Mouse (Mus musculus) 3134 (cell line): ENCODE measurements around the gene Sh3bgrl.
A peak's percentile ranks its signal among the peaks of the same experiment; 100 is the strongest.

Source experiments
- DNase-seq: peaks from one replicate; pipeline ENCODE4 v3.0.0-alpha.2; 2011; ENCODE audit warnings: low spot score; ENCODE audit not compliant: insufficient read length; ENCODE audit errors: extremely low read depth

The Sh3bgrl gene

GRCm38 (mm10) chrX:109131834-109132233, 36.7 kb downstream of the Sh3bgrl start:
- DNase-seq = no peak

DNA sequence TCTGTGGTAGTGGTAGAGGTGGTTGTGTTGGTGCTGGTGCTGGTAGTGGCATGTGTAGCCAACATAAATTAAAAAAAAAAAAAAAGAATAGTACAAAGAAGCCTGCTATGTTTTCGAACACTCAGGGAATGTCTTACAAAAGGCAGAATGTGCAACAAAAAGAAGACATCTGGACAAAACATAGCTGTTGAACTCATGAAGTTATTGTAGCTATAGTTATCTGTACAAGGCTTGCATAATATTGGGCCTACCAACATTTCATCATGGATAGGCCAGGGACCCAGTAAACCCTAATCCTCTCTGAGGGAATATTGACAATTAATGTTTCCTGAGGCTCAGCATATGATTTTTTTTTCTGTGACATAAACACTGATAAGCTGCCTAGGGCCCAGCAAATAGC, 37.3 kb downstream of the Sh3bgrl start:
- DNase-seq = no peak

- no peak for DNase-seq
Observed at GRCm38 (mm10) chrX:109133500-109133899, 38.3 kb downstream of the Sh3bgrl start.

DNA sequence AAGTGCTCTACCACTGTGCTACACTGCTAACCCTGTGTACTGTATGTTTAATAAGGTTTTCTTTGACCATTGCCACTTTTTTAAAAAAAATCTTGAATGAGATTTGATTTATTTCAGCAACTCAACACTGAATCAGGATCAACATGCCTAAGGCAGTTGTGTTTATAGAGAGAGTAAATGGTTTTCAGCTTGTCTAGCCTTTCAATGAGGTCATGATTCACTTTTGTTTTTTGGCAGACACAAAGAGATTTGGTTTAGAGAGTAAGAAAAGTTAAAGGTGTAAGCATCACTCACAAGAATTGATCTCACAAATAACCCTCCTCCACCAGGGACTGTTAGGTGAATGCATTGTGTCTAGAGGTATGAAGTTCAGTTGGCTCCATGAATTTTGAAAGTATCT, 41.1 kb downstream of the Sh3bgrl start:
- no peak for DNase-seq

DNA sequence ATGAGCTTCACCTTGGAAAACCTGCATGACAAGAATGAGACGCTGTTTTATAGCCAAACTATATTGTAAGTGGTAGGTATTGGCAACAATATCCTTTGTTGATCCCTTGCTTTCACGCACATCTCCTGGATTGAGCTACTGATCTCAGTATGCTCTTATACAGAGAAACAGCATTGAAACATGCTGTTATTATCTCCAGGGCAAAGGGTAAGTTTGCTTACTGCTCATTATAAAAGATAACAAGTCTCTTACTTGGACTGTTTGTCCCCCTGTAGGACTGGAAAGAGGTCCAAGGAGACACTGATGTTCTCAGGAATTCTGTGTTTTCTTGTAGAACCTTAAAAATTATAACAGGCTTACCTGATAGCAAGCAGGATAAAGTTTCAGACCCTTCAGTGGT, 41.7 kb downstream of the Sh3bgrl start:
- DNase-seq = no peak

DNA sequence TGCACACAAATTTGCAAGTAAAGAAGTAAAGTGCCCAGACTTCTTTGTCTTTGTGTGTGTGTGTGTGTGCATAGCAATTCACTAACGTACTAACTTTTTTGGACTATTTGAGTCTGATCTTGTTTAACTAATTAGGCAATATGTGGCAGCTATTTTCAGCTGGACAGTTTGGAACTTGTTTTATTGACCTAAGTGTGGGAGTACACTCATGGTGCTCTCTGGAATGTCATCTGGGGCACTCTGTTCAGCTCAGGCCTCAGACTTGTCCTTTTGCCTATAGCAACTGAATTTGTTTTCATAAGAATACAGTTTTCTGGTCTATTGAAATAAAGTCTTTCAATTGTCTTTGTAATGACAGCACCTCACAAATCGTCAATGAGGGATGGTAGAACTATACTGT, 42.1 kb downstream of the Sh3bgrl start:
- no peak for DNase-seq

DNA sequence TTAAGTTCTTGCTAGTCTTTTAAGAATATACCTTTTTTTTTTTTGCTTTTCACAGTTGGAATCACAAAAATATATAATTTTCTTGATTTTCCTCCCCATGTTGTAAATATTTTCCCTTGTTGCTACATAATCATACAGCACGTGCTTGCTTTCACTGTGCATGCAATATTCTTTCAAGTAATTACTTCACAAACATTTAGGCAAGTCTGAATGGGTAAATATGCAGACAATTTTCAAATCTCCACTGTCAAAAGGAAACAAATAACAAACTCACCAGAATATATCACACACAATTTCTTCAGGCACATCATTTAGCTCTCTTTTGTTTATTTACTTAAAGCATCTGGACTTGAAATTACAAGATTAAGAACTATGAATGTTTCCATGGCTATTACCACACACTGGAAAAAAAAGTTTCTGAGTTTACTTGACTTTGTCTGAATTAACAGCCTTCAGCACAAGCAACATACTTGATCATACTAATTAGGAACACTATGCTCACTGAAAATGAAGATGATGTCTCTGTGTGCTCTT, 46.2 kb downstream of the Sh3bgrl start:
- DNase-seq = no peak

DNA sequence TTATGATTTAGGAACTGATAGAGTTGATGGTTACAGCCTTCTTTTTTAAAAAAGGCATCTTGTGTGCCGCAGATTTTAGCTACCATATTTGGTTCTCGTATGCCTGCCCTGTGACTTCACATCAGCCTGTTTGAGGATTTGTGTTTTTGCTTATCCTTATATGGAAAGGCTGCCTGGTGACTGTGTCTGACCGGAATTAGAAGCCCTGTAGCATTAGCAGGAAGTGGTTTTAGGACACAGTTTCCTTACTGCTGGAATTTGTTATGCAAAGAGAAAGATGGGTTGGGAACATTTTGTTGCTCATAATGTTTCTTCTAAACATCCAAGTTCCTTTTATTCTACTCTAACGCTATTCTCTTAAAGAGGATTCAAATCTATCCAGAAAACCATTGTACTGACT, 47.1 kb downstream of the Sh3bgrl start:
- peak; percentile 44 for DNase-seq

DNA sequence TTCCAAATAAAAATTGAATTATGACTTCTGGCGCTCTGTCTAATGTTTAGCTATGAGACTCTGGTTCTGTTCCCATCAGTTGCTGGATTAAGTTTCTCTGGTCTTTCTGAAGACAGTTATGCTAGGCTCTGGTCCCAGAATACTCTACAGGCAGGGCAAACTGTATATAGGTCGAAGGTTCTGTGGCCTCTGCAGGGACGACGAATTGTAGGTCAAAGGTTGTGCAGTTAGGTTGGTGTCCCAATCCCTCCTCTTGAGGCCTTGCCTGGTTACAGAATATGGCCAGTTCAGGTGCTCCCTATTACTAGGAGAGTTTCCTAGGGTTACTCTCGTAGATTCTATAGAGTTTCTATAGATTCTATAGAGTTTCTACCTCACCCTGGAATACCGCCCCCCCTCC, 50.6 kb downstream of the Sh3bgrl start:
- no peak for DNase-seq

DNA sequence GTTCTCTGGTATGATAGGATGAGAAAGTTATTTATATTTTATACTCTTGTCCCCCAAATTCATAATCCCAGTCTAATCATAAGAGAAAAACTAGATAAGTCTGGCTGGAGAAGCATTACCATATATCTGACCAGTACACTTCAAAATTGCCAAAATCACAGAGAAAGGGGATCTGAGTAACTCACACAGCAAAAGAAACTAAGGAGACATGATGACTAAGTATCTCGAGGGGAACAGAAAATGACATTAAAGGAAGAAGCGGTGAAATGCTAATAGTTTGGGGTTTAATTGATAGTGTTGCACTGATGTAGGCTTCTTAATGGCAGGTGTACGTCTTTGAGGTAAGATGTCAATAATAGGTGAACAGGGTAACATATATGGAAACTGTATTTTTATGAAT, 51.9 kb downstream of the Sh3bgrl start:
- no peak for DNase-seq

DNA sequence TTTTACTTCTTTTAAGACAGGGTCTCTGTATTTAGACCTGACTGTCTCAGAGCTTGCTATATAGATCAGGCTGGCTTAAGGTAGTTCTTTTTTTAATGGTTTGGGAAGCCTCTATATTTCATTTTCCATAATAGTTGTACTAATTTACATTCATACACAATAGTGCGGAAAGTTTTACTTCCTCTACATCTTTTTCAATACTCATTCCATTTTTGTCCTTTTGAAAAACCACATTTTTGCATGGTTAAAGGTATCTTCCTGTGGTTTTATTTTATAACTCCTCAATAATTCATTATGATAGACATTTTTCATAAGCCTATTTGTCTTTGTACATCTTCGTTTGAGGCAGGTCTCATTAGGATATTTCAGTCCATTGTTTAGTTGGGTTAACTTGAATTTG, 56.1 kb downstream of the Sh3bgrl start:
- DNase-seq = no peak

DNA sequence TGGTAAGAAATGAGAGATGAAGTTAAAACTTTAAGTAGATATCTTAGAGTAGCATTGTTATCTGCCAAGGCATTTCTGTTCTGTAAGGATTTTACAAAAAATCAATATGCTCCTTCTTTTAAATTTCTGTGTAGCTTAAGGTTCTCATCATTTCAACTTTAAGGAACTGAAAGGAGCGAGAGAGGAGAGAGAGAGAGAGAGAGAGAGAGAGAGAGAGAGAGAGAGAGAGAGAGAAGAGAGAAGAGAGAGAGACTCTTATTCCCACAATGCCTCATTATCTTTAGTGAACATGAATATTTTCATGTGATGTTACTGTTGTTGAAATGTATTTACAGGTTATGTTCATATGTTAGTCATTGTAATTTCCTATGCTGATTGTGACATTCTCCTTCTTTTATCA, 65.2 kb downstream of the Sh3bgrl start:
- DNase-seq = no peak

DNA sequence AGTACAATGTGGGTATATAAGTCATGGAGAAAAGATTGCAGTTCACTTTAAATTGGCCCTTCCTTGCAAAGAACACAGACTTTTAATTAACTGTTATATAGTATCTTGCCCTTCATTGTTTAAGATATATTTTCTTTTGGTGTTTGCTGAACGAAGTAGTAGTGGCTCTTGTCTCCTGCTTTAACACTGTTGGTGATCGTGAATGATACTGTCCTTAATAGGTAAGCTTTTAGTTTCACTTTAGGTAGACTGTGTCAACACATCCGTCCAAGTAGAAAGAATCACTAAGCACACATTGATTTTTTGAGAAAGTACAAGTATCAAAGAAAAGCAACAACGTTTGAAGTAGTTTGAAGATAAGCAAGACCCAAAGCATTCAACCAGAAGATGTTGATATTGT, 65.7 kb downstream of the Sh3bgrl start:
- no peak for DNase-seq

GRCm38 (mm10) chrX:109175038-109175437, 79.9 kb downstream of the Sh3bgrl start:
- no peak for DNase-seq

DNA sequence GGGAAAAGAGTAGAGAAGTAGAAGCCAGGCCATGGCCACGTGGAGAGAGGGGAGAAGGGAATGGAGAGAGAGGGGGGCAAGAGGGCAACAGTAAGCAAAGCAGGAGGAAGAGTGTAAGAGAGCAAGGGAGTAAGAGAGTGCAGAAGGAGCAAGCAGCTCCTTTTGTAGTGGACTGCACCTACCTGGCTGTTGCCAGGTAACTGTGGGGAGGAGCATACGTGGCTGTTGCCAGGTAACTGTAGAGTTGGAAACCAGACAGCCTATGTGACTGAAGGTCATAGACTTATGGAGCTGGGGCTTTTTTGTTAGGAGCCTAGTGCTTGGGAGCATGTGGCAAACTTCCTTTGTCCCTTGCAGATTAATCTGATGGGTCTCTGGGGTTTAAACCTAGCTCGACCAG, 80.3 kb downstream of the Sh3bgrl start:
- DNase-seq = no peak

- DNase-seq = no peak
Observed at GRCm38 (mm10) chrX:109184706-109185478, 89.7 kb downstream of the Sh3bgrl start.

- no peak for DNase-seq
Observed at GRCm38 (mm10) chrX:109189607-109190006, 94.4 kb downstream of the Sh3bgrl start.

GRCm38 (mm10) chrX:109190969-109191368, 95.8 kb downstream of the Sh3bgrl start:
- peak; percentile 54 for DNase-seq

DNA sequence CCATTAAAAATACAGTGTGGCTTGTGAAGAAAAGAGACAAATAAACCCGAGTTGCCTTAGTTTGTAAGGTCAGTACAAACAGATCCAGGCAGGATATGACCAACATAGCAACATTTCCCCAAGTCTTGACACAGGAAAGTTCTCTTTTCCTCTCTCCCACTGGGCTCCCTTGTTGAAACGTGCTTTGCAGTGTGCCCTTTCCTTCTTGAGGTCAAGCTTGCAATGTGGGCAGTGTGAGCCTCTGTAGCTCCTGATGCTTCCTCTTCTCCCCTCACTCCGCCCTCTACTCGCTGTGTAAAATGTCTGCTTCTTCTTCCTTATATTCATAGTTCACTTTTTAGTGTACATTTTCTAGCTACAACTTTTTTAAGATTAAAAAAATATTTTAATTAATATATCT, 96.3 kb downstream of the Sh3bgrl start:
- DNase-seq = peak; percentile 7

DNA sequence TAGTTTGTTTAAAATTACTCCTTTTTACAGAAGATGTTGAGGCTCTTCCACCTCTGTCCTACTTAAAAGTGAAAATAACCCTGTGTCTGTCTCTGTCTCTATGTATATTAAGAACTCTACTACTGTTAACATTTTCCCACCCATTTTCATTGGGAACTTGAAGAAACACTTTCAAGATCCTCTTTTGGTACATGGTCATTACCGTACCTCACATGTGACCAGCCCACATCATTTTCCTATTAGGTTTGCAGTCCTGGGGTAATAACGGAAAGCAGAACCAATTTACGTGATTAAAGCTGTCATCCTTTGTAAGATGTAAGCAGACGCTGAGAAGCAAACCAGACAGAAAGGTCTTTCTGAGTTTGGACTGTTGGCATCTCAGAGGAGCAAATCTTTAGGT, 101.3 kb downstream of the Sh3bgrl start, which contains the start of gene Gm6377:
Gene Gm6377, plus strand, starts transcription at position 289 of the 400 bp plus-strand sequence.
- no peak for DNase-seq

- no peak for DNase-seq
Observed at GRCm38 (mm10) chrX:109207843-109208242, 112.7 kb downstream of the Sh3bgrl start.

DNA sequence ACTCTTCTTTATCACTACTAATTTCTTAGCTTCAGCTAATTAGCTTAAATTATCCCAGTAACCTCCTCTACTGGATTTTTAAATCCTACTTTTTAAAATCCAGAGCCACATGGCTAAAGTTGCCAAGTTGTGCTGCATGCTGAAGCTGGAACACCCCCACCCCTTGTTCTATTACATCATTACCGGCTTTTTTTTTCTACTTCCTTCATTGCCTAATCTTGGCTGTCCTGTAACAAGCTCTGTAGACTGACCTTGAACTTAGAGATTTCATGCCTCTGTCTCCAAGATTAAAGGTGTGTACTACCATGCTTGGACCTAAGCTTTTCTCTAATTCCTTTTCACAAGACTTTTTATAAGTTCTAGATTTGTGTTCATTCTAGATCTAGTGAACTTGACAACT, 133.6 kb downstream of the Sh3bgrl start:
- DNase-seq = no peak
